Mouse (Mus musculus): Measurements from ENCODE around the gene Atxn2l.
A peak's percentile ranks its signal among the peaks of the same experiment; 100 is the strongest.

The Atxn2l gene

DNA sequence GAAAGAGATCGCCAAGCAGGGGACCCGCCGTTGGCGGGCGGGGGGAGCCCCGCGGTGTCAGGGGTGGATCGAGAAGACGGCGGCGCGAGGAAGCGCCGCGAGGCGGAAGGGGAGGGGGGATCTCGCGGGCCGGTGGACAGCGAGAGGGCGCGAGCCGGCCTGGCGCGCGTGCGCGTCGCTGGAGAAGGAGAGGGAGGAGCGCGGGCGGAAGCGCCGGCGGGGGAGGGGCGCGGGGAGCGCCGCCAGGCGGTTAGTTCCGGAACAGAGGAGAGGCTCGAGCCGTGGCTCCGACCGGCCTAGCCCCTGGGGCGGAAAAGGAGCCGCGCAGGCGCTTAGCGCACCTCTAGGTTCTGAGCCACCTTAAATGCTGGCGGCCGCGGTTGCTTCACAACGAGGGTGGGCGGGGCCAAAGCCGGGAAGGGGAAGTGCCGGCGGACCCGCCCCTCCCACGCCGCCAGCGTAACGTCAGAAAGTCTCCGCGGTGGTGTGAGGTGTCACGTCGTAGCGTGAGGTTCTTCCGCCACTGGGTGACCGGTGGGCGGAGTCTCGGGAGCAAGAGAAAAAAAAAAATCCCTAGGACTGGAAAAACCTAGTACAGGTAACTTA lies at the start of gene Atxn2l:
Gene Atxn2l (minus strand): TSS at position 165 of the 606 bp plus-strand sequence.
- DNase-seq (ENCODE audit: low read depth, low spot score): peak; percentile 98

DNA sequence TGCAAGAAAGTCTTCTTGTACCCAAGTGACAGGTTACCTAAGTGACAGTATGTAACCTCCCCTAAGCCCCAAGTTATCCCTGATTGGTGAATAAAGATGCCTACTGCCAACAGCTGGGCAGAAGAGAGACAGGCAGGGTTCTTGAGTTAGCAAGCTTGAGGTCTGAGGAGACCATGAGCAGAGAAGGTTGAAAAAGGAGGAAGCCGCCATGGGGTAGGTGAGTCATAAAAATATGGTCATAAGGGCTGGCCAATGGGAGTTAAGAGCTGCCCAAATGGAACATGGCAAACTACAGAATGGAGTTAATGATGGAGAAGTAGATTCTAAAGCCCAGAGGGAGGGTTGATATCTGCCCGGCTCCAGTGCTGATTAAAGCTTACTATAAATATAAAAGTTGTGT lies 42.4 kb upstream of the Atxn2l start:
- DNase-seq (ENCODE audit: low read depth, low spot score): no peak

DNA sequence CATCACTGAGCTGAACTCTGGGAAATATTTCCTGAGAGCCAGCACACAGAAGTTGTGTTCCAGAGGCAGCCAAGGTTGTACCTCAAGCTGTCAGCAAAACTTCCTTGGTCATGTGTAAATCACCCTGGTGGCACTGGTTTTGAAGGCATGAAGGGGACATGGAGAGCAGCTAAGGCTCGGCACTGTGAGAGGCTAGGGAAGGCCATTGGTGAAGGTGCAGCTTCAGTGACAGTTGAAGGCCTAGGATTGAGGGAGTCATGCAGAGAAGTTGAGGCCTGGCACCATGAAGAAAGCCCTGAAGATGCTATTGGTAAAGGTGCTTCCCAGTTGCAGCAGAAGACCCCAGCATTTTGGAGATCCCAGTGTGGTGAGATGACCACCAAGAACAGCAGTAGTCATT lies 38.4 kb upstream of the Atxn2l start:
- no peak for DNase-seq (ENCODE audit: low read depth, low spot score)

DNA sequence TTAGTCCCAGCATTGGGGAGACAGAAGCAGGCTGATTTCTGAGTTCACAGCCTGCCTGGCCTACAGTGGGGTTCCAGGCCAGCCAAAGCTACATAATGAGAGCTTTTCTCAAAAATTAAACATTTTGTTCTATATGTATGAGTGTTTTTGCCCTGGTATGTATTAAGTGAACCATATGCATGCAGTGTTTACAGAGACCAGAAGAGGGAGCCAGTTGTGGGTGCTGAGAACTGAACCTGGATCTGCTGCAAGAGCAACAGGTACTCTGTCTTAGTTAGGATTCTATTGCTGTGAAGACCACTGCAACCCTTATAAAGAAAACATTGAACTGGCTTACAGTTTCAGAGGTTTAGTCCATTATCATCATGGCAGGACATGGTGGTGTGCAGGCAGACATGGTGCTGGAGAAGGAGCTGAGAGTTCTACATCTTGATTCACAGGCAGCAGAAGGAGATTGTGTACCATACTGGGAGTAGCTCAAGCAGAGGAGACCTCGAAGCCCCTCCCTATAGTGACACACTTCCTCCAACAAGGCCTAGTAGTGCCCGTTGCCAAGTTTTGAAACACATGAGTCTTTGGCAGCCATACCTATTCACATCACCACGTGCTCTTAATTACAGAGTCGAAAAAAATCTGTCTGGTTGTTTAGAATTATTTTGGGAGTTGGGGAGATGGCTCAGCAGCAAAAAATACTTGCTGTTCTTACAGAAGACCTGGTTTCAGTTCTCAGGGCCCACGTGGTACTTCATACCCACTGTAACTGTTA lies 34.8 kb upstream of the Atxn2l start:
- peak; percentile 39 for DNase-seq (ENCODE audit: low read depth, low spot score)

DNA sequence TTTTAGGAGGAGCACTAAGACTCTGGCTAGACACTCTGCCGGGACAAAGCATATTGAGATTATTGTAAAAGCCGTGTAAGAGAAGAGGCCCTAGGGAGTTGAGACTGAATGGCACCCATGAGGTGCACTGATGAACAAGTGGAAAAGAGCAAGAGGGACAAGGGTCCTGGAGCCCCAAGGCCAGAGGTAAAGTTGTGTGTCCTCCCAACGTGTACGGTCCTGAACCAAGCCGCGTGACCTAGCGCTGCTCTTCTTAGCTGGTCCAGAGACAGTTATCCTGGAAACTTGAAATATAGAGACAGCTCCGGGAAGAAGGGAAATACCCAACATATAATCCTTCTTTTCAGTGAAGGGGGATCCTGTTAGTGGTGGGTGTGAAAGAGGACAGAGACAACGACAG lies 33.2 kb upstream of the Atxn2l start:
- DNase-seq (ENCODE audit: low read depth, low spot score): no peak

DNA sequence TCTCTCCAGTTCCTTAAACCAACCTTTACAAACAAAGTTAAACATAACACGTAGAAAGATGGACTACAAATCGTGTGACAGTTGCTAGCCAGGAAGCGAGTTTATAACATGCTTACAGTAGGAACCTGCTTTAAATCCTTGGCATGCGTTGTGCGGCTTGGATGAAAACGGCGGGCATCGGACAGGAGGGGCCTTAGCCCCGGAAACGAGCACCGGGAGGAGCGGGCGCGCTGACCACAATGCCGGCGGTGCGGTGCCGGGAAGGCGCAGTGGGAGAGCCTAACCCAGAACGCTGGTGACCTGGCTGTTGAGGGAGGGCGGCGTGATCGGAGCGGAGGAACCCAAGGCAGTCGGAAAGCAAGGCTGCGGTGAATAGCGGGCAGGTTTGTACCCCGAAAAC lies 32.5 kb upstream of the Atxn2l start:
- no peak for DNase-seq (ENCODE audit: low read depth, low spot score)

DNA sequence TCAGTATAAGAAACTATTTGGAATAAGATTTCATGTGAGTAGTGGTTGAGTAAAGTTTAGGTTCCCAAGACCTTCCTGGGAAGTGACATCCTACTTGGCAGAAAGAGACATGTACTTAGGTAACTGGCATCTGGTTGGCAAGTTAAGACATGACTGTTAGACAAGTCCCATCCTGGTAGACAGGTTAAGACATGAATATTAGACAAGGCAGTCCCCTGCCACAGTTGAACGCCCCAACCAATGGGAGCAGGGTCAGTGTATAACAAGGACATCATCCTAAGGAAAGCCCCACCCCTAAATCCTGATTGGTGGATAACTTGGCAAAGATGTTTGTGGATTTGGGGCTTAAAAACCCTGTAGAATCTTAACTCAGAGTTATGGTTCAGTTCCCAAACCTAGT lies 30.2 kb upstream of the Atxn2l start:
- no peak for DNase-seq (ENCODE audit: low read depth, low spot score)

DNA sequence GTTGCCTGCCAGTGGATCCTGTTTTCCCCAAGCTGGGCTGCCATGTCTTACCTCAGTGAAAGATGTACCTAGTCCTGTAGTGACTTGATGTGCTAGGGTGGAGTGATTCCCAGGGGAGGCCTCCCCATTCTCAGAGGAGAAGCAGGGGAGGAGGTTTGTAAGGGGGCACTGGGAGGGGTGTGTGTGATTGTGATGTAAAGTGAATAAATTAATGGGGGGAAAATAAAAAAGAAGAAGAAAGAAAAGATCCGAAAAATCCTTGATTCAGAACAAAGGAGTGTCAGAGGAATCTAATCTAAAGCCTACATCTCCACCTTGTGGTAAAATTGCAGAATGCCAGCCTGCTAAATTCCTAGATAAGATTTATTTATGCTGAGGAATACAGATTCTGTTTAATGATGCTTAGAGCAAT lies 24.9 kb upstream of the Atxn2l start:
- no peak for DNase-seq (ENCODE audit: low read depth, low spot score)

DNA sequence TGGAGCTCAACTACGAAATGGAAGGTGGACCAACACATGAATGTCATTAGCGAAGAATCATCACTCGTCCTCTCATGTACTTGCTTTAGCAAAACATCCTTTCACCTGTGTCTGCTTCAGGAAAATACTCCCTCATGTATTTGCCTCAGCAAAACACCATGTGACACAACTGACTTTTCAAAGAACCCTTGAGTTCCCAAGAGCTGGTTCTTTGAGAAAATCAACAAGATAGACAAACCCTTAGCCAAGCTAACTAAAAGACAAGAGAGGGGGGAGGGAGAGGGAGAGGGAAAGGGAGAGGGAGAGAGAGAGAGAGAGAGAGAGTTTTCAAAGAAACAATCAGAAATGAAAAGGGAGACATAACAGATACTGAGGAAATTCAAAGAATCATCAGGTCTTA lies 20.1 kb upstream of the Atxn2l start:
- no peak for DNase-seq (ENCODE audit: low read depth, low spot score)

DNA sequence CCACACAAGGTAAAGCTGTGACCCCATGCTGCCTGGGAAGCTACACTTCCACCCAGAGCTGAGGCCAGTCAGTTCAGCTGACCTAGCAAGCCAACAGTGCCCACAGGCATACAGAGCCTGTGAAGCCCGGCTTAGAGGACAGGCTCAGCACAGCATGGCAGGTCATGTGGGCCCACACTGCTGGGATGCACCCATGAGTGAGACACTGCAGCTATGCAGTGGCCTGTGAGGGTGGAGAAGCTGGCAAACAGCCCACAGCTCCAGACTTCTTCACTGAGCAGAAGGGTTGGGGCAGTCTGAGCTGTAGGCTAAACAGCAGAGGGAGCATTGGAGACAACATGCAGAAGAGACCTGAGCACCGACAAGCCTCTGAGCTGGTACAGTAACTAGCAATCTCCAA lies 16.3 kb upstream of the Atxn2l start:
- DNase-seq (ENCODE audit: low read depth, low spot score): no peak

DNA sequence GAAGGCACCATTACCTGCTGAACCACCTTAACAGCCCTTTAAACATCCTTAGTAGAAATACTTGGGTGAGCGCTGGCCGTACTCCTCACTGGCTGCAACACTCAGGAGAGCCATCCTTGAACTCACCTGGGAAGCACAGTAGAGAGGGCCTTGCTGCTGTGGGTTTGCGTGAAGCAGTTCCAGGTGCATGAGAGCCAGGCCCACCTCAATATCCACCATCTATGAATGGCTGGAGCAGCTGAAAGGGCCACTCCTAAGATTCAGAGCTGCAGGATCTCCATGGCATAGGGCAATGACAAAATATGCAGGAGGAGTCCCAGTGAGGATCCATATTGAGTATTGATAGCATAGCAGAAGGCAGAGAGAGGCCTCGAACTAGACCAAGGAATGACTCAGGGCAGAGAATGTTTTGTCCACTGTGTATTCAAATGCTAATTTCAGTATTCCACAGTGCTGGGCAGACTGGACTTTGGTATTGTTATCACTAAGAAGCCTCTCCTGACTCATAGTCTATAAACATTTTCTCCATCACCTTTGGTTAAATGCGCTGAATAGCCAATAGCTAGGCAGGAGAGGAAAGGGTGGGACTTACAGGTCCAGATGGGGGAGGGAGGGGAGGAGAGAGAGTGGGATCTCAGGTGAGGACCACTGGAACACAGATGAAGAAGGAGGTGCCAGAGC lies 15.2 kb upstream of the Atxn2l start:
- DNase-seq (ENCODE audit: low read depth, low spot score): no peak

DNA sequence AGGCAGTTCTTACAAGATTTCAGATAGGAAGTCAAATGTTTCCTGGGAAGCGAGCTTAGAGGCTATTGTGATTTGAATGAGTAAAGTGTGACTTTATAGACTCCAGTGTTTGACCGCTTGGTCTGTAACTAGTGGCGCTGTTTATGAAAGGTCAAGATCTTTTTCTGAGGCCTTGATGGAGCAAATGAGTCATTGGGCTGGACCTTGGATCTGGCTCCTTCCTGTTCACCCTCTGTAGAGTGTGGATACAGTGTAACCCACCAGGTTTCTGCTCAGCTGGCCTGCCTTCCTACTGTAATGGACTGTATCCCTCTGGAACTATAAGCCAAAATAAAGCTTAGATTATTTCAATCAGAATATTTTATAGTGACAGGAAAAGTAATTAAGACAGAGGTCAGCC lies 8.1 kb upstream of the Atxn2l start:
- DNase-seq (ENCODE audit: low read depth, low spot score): no peak

DNA sequence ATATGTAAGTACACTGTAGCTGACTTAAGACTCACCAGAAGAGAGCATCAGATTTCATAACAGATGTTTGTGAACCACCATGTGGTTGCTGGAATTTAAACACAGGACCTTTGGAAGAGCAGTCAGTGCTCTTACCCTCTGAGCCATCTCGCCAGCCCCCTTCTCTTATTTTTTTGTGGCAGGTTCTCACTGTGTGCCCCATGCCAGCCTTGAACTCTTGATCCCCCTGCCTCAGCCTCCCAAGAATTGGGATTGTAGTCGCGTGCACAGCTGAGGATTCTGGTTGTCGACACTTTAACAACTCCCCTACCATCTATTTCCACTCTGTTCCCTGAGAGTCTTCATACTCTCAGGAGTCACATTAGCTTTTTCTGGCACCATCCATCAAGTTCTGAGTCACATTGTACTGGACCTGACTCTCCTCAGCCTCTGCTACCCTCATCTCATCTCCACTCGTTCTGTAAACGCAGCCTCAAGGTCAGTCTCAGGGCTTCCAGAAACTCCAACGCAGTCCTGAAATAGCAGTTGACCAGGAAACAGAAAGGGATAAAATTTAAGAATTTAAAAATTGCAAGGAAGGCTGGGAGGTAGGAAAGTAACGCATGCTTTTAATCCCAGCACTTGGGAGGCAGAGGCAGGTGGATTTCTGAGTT lies 4.0 kb upstream of the Atxn2l start:
- DNase-seq (ENCODE audit: low read depth, low spot score): no peak

DNA sequence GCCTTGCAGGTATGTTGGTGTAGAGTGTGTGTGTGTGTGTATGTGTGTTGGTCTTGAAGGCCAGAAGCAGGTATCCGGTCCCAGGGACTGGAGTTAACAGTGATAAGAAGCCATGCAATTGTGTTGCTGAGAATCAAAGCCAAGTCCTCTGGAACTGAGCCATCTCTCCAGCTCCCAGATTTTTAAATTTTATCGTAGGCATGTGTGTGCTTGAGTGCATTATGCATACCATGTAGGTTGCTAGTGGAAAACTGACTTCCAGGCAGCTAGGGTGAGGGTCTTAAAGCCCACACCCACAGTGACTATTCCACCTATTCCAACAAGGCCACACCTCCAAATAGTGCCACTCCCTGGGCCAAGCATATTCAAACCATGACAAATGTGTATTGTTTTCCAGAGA lies 1.7 kb upstream of the Atxn2l start:
- no peak for DNase-seq (ENCODE audit: low read depth, low spot score)

DNA sequence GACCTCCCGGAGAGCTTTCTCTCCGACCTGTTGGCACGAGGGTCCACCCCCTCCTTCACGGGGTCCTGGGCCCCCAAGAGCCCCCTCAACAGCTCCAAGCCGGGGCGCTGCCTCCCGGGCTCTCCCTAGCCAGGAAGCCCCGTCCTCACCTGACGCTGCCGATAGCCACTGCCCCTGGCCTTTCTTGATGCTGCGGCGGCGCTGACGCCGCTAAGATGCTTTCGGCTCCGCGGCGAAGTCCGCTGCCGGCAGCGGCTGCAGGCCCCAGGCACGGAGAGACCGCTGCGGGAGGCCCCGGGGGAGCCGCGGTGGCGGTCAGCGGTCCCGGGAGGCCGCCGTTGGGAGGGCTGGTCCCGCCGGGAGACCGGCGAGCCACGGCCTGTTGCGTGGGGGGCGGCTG lies 486 bp downstream of the Atxn2l start:
- no peak for DNase-seq (ENCODE audit: low read depth, low spot score)

DNA sequence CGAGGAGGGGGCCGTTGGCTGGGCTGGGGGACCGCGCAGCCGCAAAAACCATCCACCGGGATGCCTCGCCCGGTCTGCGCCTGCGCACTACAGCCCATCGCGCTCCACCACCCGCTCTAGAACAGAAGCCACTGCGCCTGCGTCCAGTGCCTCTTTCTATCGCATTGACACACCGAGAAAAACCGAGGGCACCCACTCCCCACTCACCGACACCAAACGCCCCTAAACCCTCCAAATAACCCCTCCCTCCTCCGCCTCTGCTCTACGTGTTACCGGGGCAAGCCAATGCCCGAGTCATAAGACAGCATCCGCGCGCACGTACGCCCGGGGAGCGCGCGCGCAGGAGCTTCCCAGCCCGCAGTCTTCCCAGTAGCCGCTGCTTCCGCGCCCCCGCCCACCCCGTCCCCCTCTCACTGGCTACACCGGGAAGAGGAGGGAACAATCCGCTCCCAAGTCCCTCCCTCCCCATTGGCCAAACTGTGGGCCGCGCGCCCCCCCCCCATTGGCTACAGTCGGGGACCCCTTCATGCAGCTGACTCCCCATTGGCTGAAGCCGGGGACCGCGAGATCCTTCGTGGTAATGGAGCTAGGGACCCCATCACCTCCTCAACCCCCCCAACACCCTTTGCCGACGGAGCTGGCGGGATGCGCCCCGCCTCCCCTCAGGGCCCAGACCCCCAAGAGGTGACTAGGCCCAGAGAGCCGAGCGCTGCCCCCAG lies 1.1 kb downstream of the Atxn2l start:
- peak; percentile 91 for DNase-seq (ENCODE audit: low read depth, low spot score)

DNA sequence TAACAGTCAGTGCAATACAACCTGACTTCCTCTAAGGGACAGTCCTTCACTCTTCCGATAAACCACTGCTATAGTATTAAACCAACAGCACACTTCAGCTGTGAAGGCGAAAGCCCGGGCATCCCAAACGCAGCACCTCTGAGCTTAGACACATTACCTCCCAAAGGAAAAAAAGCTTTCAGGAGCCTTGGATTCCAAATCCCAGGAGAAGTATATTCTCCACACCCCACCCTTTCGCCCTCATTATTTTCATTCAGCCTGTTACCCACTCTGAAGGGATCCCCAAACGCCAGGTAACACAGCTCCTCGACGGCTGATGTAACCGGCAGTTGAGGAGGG lies 1.6 kb downstream of the Atxn2l start:
- no peak for DNase-seq (ENCODE audit: low read depth, low spot score)

DNA sequence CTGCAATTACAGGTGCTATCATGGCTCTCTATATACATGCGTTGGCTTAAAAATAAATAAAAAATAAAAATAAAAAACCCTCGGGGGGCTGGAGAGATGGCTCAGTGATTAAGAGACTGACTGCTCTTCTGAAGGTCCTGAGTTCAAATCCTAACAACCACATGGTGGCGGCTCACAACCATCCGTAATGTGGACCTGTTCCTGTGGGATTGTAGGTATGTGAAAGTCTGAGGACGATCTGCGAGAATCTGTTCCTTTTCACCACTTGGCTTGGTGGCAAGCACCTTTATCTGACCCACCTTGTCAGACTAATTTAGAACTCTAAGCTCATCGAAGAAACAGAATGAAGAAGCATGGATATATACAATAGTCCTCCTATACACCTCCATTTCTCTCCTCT lies 3.8 kb downstream of the Atxn2l start:
- DNase-seq (ENCODE audit: low read depth, low spot score): no peak

DNA sequence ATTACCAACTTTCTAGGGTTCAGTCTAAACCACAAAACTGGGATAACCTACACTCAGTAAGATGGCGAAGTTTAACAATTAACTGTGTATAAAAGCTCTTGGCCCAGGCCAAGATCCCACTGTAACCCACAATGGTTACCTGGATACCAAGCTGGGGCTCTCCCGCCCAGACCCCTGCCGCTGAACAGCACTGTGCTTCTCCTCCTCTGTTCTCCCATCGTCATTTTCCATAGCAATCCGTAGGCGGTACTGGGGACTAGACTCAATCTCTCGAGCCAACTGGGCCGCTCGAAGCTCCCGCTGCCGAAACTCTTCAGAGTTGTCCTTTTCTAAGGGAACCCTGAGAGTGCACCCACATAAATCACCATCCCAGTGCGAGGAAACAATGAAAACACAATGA lies 5.3 kb downstream of the Atxn2l start:
- DNase-seq (ENCODE audit: low read depth, low spot score): no peak

DNA sequence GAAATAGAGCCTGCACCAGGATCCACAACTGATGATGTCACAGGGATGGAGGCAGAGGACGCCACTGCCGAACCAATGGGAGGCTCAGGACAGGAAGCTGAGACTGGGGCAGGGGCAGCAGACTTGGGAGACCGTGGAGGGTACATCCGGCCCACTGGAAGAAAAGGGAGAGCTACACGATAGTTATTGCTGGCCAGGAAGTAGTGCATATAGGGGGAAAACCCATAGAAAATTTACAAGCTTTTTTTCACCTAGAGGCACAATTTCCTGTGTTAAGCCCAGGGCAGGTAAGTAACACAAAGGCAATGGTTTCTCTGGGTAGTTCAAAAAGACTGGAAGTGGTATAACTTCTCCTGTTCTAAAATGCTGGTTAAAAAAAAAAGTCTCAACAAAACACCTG lies 6.8 kb downstream of the Atxn2l start:
- DNase-seq (ENCODE audit: low read depth, low spot score): no peak

DNA sequence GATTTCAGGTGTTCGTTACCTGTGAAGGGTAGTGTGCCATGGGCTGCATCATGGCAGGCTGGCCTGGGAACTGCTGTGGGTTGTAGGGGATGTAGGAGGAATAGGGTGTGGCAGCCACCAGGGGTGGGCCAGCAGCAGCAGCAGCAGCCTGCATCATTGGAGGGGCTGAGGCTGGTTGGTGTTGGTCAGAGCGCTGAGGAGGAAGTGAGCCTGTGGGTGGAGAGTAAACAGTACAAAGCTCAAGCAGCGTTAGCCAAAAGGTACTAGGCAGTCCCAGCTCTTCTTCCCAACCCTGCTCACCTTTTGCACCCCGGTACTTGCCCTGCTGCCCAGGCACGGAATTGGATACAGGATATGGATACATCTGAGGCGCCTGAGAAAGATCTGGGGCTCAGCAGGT lies 9.1 kb downstream of the Atxn2l start:
- no peak for DNase-seq (ENCODE audit: low read depth, low spot score)

DNA sequence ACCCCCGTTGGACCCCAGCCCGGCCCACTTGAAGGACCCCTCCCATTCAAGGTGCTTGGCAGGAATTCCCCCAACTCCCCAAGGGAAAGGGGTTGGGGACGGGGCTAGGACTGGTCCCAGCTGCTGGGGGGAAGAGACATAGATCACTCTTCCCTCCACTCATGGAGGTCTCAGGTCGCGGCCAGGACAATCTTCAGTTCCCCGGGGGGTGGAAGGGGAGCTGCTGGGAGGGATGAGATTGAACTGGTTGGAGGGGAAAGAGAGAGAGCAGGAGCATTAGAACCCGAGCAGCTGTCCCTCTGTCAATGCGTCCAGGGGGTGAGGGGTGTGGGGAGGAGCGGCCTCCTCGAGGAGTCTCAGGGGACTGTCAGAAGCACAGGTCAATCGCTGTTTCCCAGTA lies 11.3 kb downstream of the Atxn2l start:
- no peak for DNase-seq (ENCODE audit: low read depth, low spot score)

Data from WW6 (cell line).